Mouse (Mus musculus): ENCODE results near the gene Ap3b1. TPM values are rescaled to one million over a fixed set of nuclear protein-coding genes. Genes with fewer than 3 reads are reported as not detected.

Gene Ap3b1
- polyA plus RNA-seq, 1 experiment from 2014 or later: 34.4 TPM

- H3K9ac ChIP-seq (replicated peaks; ENCODE audit: low read depth, low read length): no peak overlapping the region
- H3K9me3 ChIP-seq (ENCODE audit: control insufficient read depth, low read length): no peaks in the 10 kb centered on the region
- H3K27ac ChIP-seq (ENCODE audit: low read length): no peak overlapping the region
- no peak overlapping the region for H3K4me2 ChIP-seq (ENCODE audit: low read length)
- H3K36me3 ChIP-seq (ENCODE audit: control insufficient read depth, insufficient read depth): no peaks in the 10 kb centered on the region
- ATAC-seq: no peak
- no peak overlapping the region for H3K4me3 ChIP-seq (replicated peaks; ENCODE audit: low read length)
- no peaks in the 10 kb centered on the region for H3K27me3 ChIP-seq (replicated peaks; ENCODE audit: control insufficient read depth, insufficient read depth, low read length)
- H3K4me1 ChIP-seq (replicated peaks; ENCODE audit: control insufficient read depth, insufficient read depth, low read length): no peaks in the 10 kb centered on the region
- 51% methylated on average over 5 of the region's 5 CpGs for WGBS
Measured at GRCm38 (mm10) chr13:94439386-94439785, 80.6 kb downstream of the Ap3b1 start.

- Histone ChIP-seq H3K4me2 (ENCODE audit: low read length) (no peak overlapping the region), H3K9ac (replicated peaks; ENCODE audit: low read depth, low read length) (no peak overlapping the region), H3K9me3 (ENCODE audit: control insufficient read depth, low read length) (no peaks in the 10 kb centered on the region), H3K4me1 (replicated peaks; ENCODE audit: control insufficient read depth, insufficient read depth, low read length) (no peaks in the 10 kb centered on the region), H3K27me3 (replicated peaks; ENCODE audit: control insufficient read depth, insufficient read depth, low read length) (no peaks in the 10 kb centered on the region), H3K27ac (ENCODE audit: low read length) (no peak overlapping the region), H3K36me3 (ENCODE audit: control insufficient read depth, insufficient read depth) (no peaks in the 10 kb centered on the region; the same call in 1 of the 2 replicates), H3K4me3 (replicated peaks; ENCODE audit: low read length) (no peak overlapping the region)
- ATAC-seq: no peak
- 78% methylated on average over 4 of the region's 4 CpGs for WGBS
Measured at GRCm38 (mm10) chr13:94441199-94441598, 82.4 kb downstream of the Ap3b1 start.

- H3K4me3 ChIP-seq (replicated peaks; ENCODE audit: low read length): no peak overlapping the region
- H3K9ac ChIP-seq (replicated peaks; ENCODE audit: low read depth, low read length): no peak overlapping the region
- no peaks in the 10 kb centered on the region for H3K9me3 ChIP-seq (ENCODE audit: control insufficient read depth, low read length)
- H3K27me3 ChIP-seq (replicated peaks; ENCODE audit: control insufficient read depth, insufficient read depth, low read length): no peaks in the 10 kb centered on the region
- no peak overlapping the region for H3K4me2 ChIP-seq (ENCODE audit: low read length)
- no peaks in the 10 kb centered on the region for H3K4me1 ChIP-seq (replicated peaks; ENCODE audit: control insufficient read depth, insufficient read depth, low read length)
- 84% methylated on average over 3 of the region's 3 CpGs for WGBS
- no peak for ATAC-seq
- no peak overlapping the region for H3K27ac ChIP-seq (ENCODE audit: low read length)
- no peaks in the 10 kb centered on the region; the same call in 1 of the 2 replicates for H3K36me3 ChIP-seq (ENCODE audit: control insufficient read depth, insufficient read depth)
Measured at GRCm38 (mm10) chr13:94443411-94443810, 84.7 kb downstream of the Ap3b1 start.

GRCm38 (mm10) chr13:94445103-94445502 lies 86.3 kb downstream of the Ap3b1 start:
- no peak overlapping the region for H3K27ac ChIP-seq (ENCODE audit: low read length)
- H3K9ac ChIP-seq (replicated peaks; ENCODE audit: low read depth, low read length): no peak overlapping the region
- no peaks in the 10 kb centered on the region for H3K4me1 ChIP-seq (replicated peaks; ENCODE audit: control insufficient read depth, insufficient read depth, low read length)
- H3K4me3 ChIP-seq (replicated peaks; ENCODE audit: low read length): no peak overlapping the region
- no peaks in the 10 kb centered on the region for H3K9me3 ChIP-seq (ENCODE audit: control insufficient read depth, low read length)
- H3K36me3 ChIP-seq (ENCODE audit: control insufficient read depth, insufficient read depth): no peaks in the 10 kb centered on the region; the same call in 1 of the 2 replicates
- no peak for ATAC-seq
- WGBS: 85% methylated on average over 5 of the region's 5 CpGs
- H3K27me3 ChIP-seq (replicated peaks; ENCODE audit: control insufficient read depth, insufficient read depth, low read length): no peaks in the 10 kb centered on the region
- no peak overlapping the region for H3K4me2 ChIP-seq (ENCODE audit: low read length)

- WGBS: 76% methylated on average over 4 of the region's 4 CpGs
- Histone ChIP-seq H3K27me3 (replicated peaks; ENCODE audit: control insufficient read depth, insufficient read depth, low read length) (no peaks in the 10 kb centered on the region), H3K9ac (replicated peaks; ENCODE audit: low read depth, low read length) (no peak overlapping the region), H3K4me2 (ENCODE audit: low read length) (no peak overlapping the region), H3K4me1 (replicated peaks; ENCODE audit: control insufficient read depth, insufficient read depth, low read length) (no peaks in the 10 kb centered on the region), H3K27ac (ENCODE audit: low read length) (no peak overlapping the region), H3K9me3 (ENCODE audit: control insufficient read depth, low read length) (no peaks in the 10 kb centered on the region), H3K4me3 (replicated peaks; ENCODE audit: low read length) (no peak overlapping the region), H3K36me3 (ENCODE audit: control insufficient read depth, insufficient read depth) (no peaks in the 10 kb centered on the region; the same call in 1 of the 2 replicates)
- ATAC-seq: no peak
Measured at GRCm38 (mm10) chr13:94447003-94447402, 88.2 kb downstream of the Ap3b1 start.

- Histone ChIP-seq H3K27ac (ENCODE audit: low read length) (no peak overlapping the region), H3K4me2 (ENCODE audit: low read length) (no peak overlapping the region), H3K9ac (replicated peaks; ENCODE audit: low read depth, low read length) (no peak overlapping the region), H3K27me3 (replicated peaks; ENCODE audit: control insufficient read depth, insufficient read depth, low read length) (no peaks in the 10 kb centered on the region), H3K4me1 (replicated peaks; ENCODE audit: control insufficient read depth, insufficient read depth, low read length) (no peaks in the 10 kb centered on the region), H3K36me3 (ENCODE audit: control insufficient read depth, insufficient read depth) (no peaks in the 10 kb centered on the region; the same call in 1 of the 2 replicates), H3K9me3 (ENCODE audit: control insufficient read depth, low read length) (no peaks in the 10 kb centered on the region), H3K4me3 (replicated peaks; ENCODE audit: low read length) (no peak overlapping the region)
- 69% methylated on average over 7 of the region's 7 CpGs for WGBS
- ATAC-seq: no peak
Measured at GRCm38 (mm10) chr13:94449593-94449992, 90.8 kb downstream of the Ap3b1 start.

GRCm38 (mm10) chr13:94451229-94451628 lies 92.5 kb downstream of the Ap3b1 start:
- Histone ChIP-seq H3K27me3 (replicated peaks; ENCODE audit: control insufficient read depth, insufficient read depth, low read length) (no peaks in the 10 kb centered on the region), H3K36me3 (ENCODE audit: control insufficient read depth, insufficient read depth) (no peaks in the 10 kb centered on the region), H3K4me1 (replicated peaks; ENCODE audit: control insufficient read depth, insufficient read depth, low read length) (peaks cover 5% of the 10 kb centered on the region; the same call in 1 of the 2 replicates), H3K9ac (replicated peaks; ENCODE audit: low read depth, low read length) (no peak overlapping the region), H3K4me3 (replicated peaks; ENCODE audit: low read length) (no peak overlapping the region), H3K27ac (ENCODE audit: low read length) (no peak overlapping the region), H3K9me3 (ENCODE audit: control insufficient read depth, low read length) (no peaks in the 10 kb centered on the region), H3K4me2 (ENCODE audit: low read length) (no peak overlapping the region)
- peak; percentile 84 for ATAC-seq
- 45% methylated on average over 6 of the region's 6 CpGs for WGBS

GRCm38 (mm10) chr13:94454131-94454530 lies 95.4 kb downstream of the Ap3b1 start:
- ATAC-seq: no peak
- WGBS: 88% methylated on average over 12 of the region's 12 CpGs

GRCm38 (mm10) chr13:94459143-94459542 lies 100.4 kb downstream of the Ap3b1 start:
- Histone ChIP-seq H3K9me3 (ENCODE audit: control insufficient read depth, low read length) (no peaks in the 10 kb centered on the region), H3K4me2 (ENCODE audit: low read length) (no peak overlapping the region), H3K36me3 (ENCODE audit: control insufficient read depth, insufficient read depth) (no peaks in the 10 kb centered on the region), H3K27ac (ENCODE audit: low read length) (no peak overlapping the region), H3K9ac (replicated peaks; ENCODE audit: low read depth, low read length) (no peak overlapping the region), H3K27me3 (replicated peaks; ENCODE audit: control insufficient read depth, insufficient read depth, low read length) (no peaks in the 10 kb centered on the region), H3K4me1 (replicated peaks; ENCODE audit: control insufficient read depth, insufficient read depth, low read length) (peaks cover 5% of the 10 kb centered on the region), H3K4me3 (replicated peaks; ENCODE audit: low read length) (no peak overlapping the region)
- no peak for ATAC-seq
- 89% methylated on average over 4 of the region's 4 CpGs for WGBS

More at GRCm38 (mm10) chr13:94454131-94454530, 95.4 kb downstream of the Ap3b1 start:
- Histone ChIP-seq H3K4me2 (ENCODE audit: low read length) (no peak overlapping the region), H3K4me1 (replicated peaks; ENCODE audit: control insufficient read depth, insufficient read depth, low read length) (peaks cover 5% of the 10 kb centered on the region; the same call in 1 of the 2 replicates), H3K4me3 (replicated peaks; ENCODE audit: low read length) (no peak overlapping the region), H3K9me3 (ENCODE audit: control insufficient read depth, low read length) (no peaks in the 10 kb centered on the region), H3K27ac (ENCODE audit: low read length) (no peak overlapping the region), H3K9ac (replicated peaks; ENCODE audit: low read depth, low read length) (no peak overlapping the region), H3K27me3 (replicated peaks; ENCODE audit: control insufficient read depth, insufficient read depth, low read length) (no peaks in the 10 kb centered on the region), H3K36me3 (ENCODE audit: control insufficient read depth, insufficient read depth) (no peaks in the 10 kb centered on the region)

GRCm38 (mm10) chr13:94464221-94464620 lies 105.5 kb downstream of the Ap3b1 start:
- no peak for ATAC-seq
- Histone ChIP-seq H3K9me3 (ENCODE audit: control insufficient read depth, low read length) (no peaks in the 10 kb centered on the region), H3K36me3 (ENCODE audit: control insufficient read depth, insufficient read depth) (no peaks in the 10 kb centered on the region), H3K4me2 (ENCODE audit: low read length) (no peak overlapping the region), H3K4me1 (replicated peaks; ENCODE audit: control insufficient read depth, insufficient read depth, low read length) (no peaks in the 10 kb centered on the region; the same call in 1 of the 2 replicates), H3K27me3 (replicated peaks; ENCODE audit: control insufficient read depth, insufficient read depth, low read length) (no peaks in the 10 kb centered on the region), H3K27ac (ENCODE audit: low read length) (no peak overlapping the region), H3K9ac (replicated peaks; ENCODE audit: low read depth, low read length) (no peak overlapping the region), H3K4me3 (replicated peaks; ENCODE audit: low read length) (no peak overlapping the region)
- WGBS: 50% methylated on average over 2 of the region's 2 CpGs

All from forebrain, embryonic 16.5 days (tissue).